Mouse (Mus musculus): ENCODE results near the gene Man2b2. TPM values are rescaled to one million over a fixed set of nuclear protein-coding genes. Genes with fewer than 3 reads are reported as not detected.

Man2b2 gene
- polyA plus RNA-seq, 1 experiment from 2014 or later, result 13.4 TPM

DNA sequence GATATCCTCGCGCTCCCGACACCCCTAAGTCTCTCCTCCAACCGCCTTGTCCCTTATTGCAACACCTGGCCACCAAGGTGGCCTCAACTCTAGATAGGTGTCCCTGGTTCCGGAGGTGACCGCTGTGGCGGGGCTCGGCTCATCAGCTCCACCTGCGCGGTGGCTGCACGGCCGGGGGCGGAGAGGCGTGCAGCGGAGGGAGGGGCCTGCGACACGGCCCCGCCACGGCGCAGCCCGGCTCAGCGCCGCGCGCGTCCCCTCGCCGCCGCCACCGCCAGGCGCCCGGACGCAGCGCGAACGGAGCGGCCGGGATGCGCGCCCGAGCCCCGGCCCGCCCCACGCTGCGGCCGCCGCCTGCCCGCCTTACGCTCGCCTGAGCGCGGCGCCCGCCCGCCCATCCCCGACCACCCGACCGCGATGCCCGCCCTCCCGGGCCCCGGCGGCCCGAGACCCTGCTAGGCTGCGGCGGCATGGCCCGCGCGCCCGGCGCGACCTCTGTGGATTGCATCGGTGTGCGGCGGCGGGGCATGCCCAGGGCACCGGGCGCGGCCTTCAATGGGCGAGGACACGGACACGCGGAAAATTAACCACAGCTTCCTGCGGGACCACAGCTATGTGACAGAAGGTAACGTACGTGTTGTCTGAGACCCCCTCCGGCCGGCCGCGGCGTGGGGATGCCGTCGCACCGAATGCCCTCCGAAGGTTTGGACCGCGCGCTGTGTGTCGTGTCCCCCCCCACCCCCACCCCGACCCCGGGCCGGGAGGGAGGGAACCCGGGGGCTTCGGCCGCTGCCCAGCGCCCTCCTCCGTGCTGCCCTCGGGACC lies 38.0 kb upstream of the Man2b2 start, which contains the start of gene Ppp2r2c:
TSS of gene Ppp2r2c (plus strand) at position 248 of the 825 bp plus-strand sequence.
- Histone ChIP-seq H3K9ac (replicated peaks; ENCODE audit: low read depth, low read length) (no peak within 1 kb of the TSS), H3K36me3 (ENCODE audit: control insufficient read depth, insufficient read depth, low read length) (no peaks in the 10 kb centered on the region), H3K4me3 (ENCODE audit: low read depth, low read length) (peak within 1 kb of the TSS; percentile 33), H3K4me1 (ENCODE audit: control insufficient read depth, insufficient read depth, low read length) (peaks cover 7% of the 10 kb centered on the region; the same call in 1 of the 2 replicates), H3K9me3 (ENCODE audit: control insufficient read depth, low read depth, low read length) (no peaks in the 10 kb centered on the region; the same call in 1 of the 2 replicates), H3K27me3 (ENCODE audit: control insufficient read depth, insufficient read depth, low read length) (peaks cover 68% of the 10 kb centered on the region), H3K27ac (ENCODE audit: low read length) (no peak within 1 kb of the TSS), H3K4me2 (replicated peaks; ENCODE audit: low read depth, low read length) (peak within 1 kb of the TSS; percentile 67)
- ATAC-seq (ENCODE audit: insufficient number of reproducible peaks, insufficient read depth, low FRiP score, low read depth), result no peak
- under 1% methylated on average over 77 of the region's 108 CpGs for WGBS

- WGBS, result 4% methylated on average over 6 of the region's 6 CpGs
- ATAC-seq (ENCODE audit: insufficient number of reproducible peaks, insufficient read depth, low FRiP score, low read depth), result no peak
- H3K4me1 ChIP-seq (ENCODE audit: control insufficient read depth, insufficient read depth, low read length), result peaks cover 7% of the 10 kb centered on the region; the same call in 1 of the 2 replicates
- no peak overlapping the region for H3K27ac ChIP-seq (ENCODE audit: low read length)
- H3K4me2 ChIP-seq (replicated peaks; ENCODE audit: low read depth, low read length), result no peak overlapping the region
- H3K4me3 ChIP-seq (ENCODE audit: low read depth, low read length), result no peak overlapping the region
- H3K9me3 ChIP-seq (ENCODE audit: control insufficient read depth, low read depth, low read length), result no peaks in the 10 kb centered on the region; the same call in 1 of the 2 replicates
- H3K9ac ChIP-seq (replicated peaks; ENCODE audit: low read depth, low read length), result no peak overlapping the region
- no peaks in the 10 kb centered on the region for H3K36me3 ChIP-seq (ENCODE audit: control insufficient read depth, insufficient read depth, low read length)
- H3K27me3 ChIP-seq (ENCODE audit: control insufficient read depth, insufficient read depth, low read length), result peaks cover 64% of the 10 kb centered on the region
These were observed 37.1 kb upstream of the Man2b2 start for GRCm38 (mm10) chr5:36867561-36867960.

GRCm38 (mm10) chr5:36866701-36867250 lies 36.3 kb upstream of the Man2b2 start:
- no peak overlapping the region for H3K4me3 ChIP-seq (ENCODE audit: low read depth, low read length)
- 65% methylated on average over 7 of the region's 7 CpGs for WGBS
- no peak for ATAC-seq (ENCODE audit: insufficient number of reproducible peaks, insufficient read depth, low FRiP score, low read depth)
- H3K27ac ChIP-seq (ENCODE audit: low read length), result no peak overlapping the region
- peaks cover 7% of the 10 kb centered on the region; the same call in 1 of the 2 replicates for H3K4me1 ChIP-seq (ENCODE audit: control insufficient read depth, insufficient read depth, low read length)
- no peaks in the 10 kb centered on the region; the same call in 1 of the 2 replicates for H3K9me3 ChIP-seq (ENCODE audit: control insufficient read depth, low read depth, low read length)
- no peak overlapping the region for H3K4me2 ChIP-seq (replicated peaks; ENCODE audit: low read depth, low read length)
- peaks cover 57% of the 10 kb centered on the region for H3K27me3 ChIP-seq (ENCODE audit: control insufficient read depth, insufficient read depth, low read length)
- H3K36me3 ChIP-seq (ENCODE audit: control insufficient read depth, insufficient read depth, low read length), result no peaks in the 10 kb centered on the region
- H3K9ac ChIP-seq (replicated peaks; ENCODE audit: low read depth, low read length), result no peak overlapping the region

GRCm38 (mm10) chr5:36861084-36861483 lies 30.6 kb upstream of the Man2b2 start:
- Histone ChIP-seq H3K9me3 (ENCODE audit: control insufficient read depth, low read depth, low read length) (no peaks in the 10 kb centered on the region), H3K27me3 (ENCODE audit: control insufficient read depth, insufficient read depth, low read length) (peaks cover 3% of the 10 kb centered on the region; the same call in 1 of the 2 replicates), H3K9ac (replicated peaks; ENCODE audit: low read depth, low read length) (no peak overlapping the region), H3K36me3 (ENCODE audit: control insufficient read depth, insufficient read depth, low read length) (no peaks in the 10 kb centered on the region), H3K27ac (ENCODE audit: low read length) (no peak overlapping the region), H3K4me1 (ENCODE audit: control insufficient read depth, insufficient read depth, low read length) (no peaks in the 10 kb centered on the region), H3K4me3 (ENCODE audit: low read depth, low read length) (no peak overlapping the region), H3K4me2 (replicated peaks; ENCODE audit: low read depth, low read length) (no peak overlapping the region)
- no peak for ATAC-seq (ENCODE audit: insufficient number of reproducible peaks, insufficient read depth, low FRiP score, low read depth)
- WGBS, result 89% methylated on average over 2 of the region's 2 CpGs

- Histone ChIP-seq H3K27me3 (ENCODE audit: control insufficient read depth, insufficient read depth, low read length) (no peaks in the 10 kb centered on the region), H3K9me3 (ENCODE audit: control insufficient read depth, low read depth, low read length) (no peaks in the 10 kb centered on the region), H3K9ac (replicated peaks; ENCODE audit: low read depth, low read length) (no peak overlapping the region), H3K36me3 (ENCODE audit: control insufficient read depth, insufficient read depth, low read length) (no peaks in the 10 kb centered on the region), H3K27ac (ENCODE audit: low read length) (no peak overlapping the region), H3K4me1 (ENCODE audit: control insufficient read depth, insufficient read depth, low read length) (no peaks in the 10 kb centered on the region), H3K4me2 (replicated peaks; ENCODE audit: low read depth, low read length) (no peak overlapping the region), H3K4me3 (ENCODE audit: low read depth, low read length) (no peak overlapping the region)
- 74% methylated on average over 5 of the region's 5 CpGs for WGBS
- ATAC-seq (ENCODE audit: insufficient number of reproducible peaks, insufficient read depth, low FRiP score, low read depth), result no peak
These were observed 27.1 kb upstream of the Man2b2 start for GRCm38 (mm10) chr5:36857546-36857945.

DNA sequence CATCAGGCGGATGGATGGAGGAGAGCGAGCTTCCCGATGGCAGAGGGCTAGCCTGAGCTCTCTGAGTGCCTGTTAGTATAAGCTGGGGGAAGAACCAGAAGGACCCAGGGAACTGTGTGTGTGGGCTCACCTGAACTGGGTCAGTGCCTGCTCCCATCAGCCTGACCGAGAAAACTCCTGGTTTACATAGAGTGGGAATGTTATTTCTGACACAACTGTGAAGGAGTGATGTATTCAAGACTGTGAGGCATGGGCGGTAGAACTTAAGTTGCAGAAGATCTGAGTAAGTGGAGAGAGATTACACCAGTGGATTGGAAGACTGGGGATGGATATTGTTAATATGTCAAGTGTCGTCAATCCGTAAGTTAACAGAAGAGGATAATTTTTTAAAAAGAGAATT lies 26.1 kb upstream of the Man2b2 start:
- Histone ChIP-seq H3K4me3 (ENCODE audit: low read depth, low read length) (no peak overlapping the region), H3K27ac (ENCODE audit: low read length) (no peak overlapping the region), H3K27me3 (ENCODE audit: control insufficient read depth, insufficient read depth, low read length) (no peaks in the 10 kb centered on the region), H3K9ac (replicated peaks; ENCODE audit: low read depth, low read length) (no peak overlapping the region), H3K9me3 (ENCODE audit: control insufficient read depth, low read depth, low read length) (no peaks in the 10 kb centered on the region), H3K4me2 (replicated peaks; ENCODE audit: low read depth, low read length) (no peak overlapping the region), H3K4me1 (ENCODE audit: control insufficient read depth, insufficient read depth, low read length) (no peaks in the 10 kb centered on the region), H3K36me3 (ENCODE audit: control insufficient read depth, insufficient read depth, low read length) (no peaks in the 10 kb centered on the region)
- 82% methylated on average over 7 of the region's 7 CpGs for WGBS
- no peak for ATAC-seq (ENCODE audit: insufficient number of reproducible peaks, insufficient read depth, low FRiP score, low read depth)

GRCm38 (mm10) chr5:36855180-36855579 lies 24.7 kb upstream of the Man2b2 start:
- no peak overlapping the region for H3K9ac ChIP-seq (replicated peaks; ENCODE audit: low read depth, low read length)
- H3K4me1 ChIP-seq (ENCODE audit: control insufficient read depth, insufficient read depth, low read length), result no peaks in the 10 kb centered on the region
- H3K36me3 ChIP-seq (ENCODE audit: control insufficient read depth, insufficient read depth, low read length), result no peaks in the 10 kb centered on the region
- no peak overlapping the region for H3K4me2 ChIP-seq (replicated peaks; ENCODE audit: low read depth, low read length)
- no peak overlapping the region for H3K27ac ChIP-seq (ENCODE audit: low read length)
- no peak overlapping the region for H3K4me3 ChIP-seq (ENCODE audit: low read depth, low read length)
- no peak for ATAC-seq (ENCODE audit: insufficient number of reproducible peaks, insufficient read depth, low FRiP score, low read depth)
- WGBS, result 78% methylated on average over 3 of the region's 3 CpGs
- no peaks in the 10 kb centered on the region for H3K9me3 ChIP-seq (ENCODE audit: control insufficient read depth, low read depth, low read length)
- H3K27me3 ChIP-seq (ENCODE audit: control insufficient read depth, insufficient read depth, low read length), result no peaks in the 10 kb centered on the region

DNA sequence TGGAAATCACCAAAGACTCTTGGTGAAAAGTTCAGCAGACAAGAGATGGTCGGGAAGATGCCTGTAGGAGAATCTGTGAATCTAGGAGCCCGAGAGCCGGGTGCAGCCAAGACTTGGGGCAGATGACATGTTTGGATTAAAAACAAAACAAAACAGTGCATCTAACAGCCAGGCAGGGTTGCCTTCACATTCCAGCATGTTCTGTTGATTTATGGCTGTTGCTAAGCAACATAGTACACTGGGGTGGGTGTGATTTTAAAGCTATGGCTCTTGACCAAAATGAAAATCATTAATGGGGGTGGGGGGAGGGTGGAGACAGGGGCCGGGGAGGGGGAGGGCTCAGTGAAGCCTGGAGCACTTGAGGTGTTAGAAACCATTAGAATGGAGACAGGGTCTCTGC lies 21.1 kb upstream of the Man2b2 start:
- no peaks in the 10 kb centered on the region for H3K4me1 ChIP-seq (ENCODE audit: control insufficient read depth, insufficient read depth, low read length)
- no peaks in the 10 kb centered on the region for H3K9me3 ChIP-seq (ENCODE audit: control insufficient read depth, low read depth, low read length)
- H3K36me3 ChIP-seq (ENCODE audit: control insufficient read depth, insufficient read depth, low read length), result no peaks in the 10 kb centered on the region
- no peak overlapping the region for H3K9ac ChIP-seq (replicated peaks; ENCODE audit: low read depth, low read length)
- 29% methylated on average over 4 of the region's 4 CpGs for WGBS
- H3K27ac ChIP-seq (ENCODE audit: low read length), result no peak overlapping the region
- no peak for ATAC-seq (ENCODE audit: insufficient number of reproducible peaks, insufficient read depth, low FRiP score, low read depth)
- H3K27me3 ChIP-seq (ENCODE audit: control insufficient read depth, insufficient read depth, low read length), result no peaks in the 10 kb centered on the region
- H3K4me2 ChIP-seq (replicated peaks; ENCODE audit: low read depth, low read length), result no peak overlapping the region
- no peak overlapping the region for H3K4me3 ChIP-seq (ENCODE audit: low read depth, low read length)
